Mouse (Mus musculus) small intestine, adult 2 months (tissue): ENCODE measurements around the gene March6. TPM values are rescaled to one million over a fixed set of nuclear protein-coding genes. Genes with fewer than 3 reads are reported as not detected.

Experiments used
- H3K27ac ChIP-seq: fragments of 200-500 bp; 2 replicates; pipeline ENCODE4 v1.5.1; 2012; ENCODE audit warnings: low read depth, low read length, control low read depth, inconsistent platforms; ENCODE audit not compliant: insufficient read depth
- H3K27me3 ChIP-seq: fragments of 200-500 bp; 2 replicates; pipeline ENCODE4 v1.6.1; 2012; ENCODE audit warnings: mild to moderate bottlenecking, moderate library complexity, low read length, inconsistent platforms; ENCODE audit not compliant: control insufficient read depth, insufficient read depth
- H3K36me3 ChIP-seq: fragments of 200-500 bp; 2 replicates; pipeline ENCODE4 v1.6.1; 2012; ENCODE audit warnings: mild to moderate bottlenecking, low read length, control low read depth, inconsistent platforms; ENCODE audit not compliant: control insufficient read depth, insufficient read depth
- H3K4me1 ChIP-seq: fragments of 200-500 bp; 2 replicates; pipeline ENCODE4 v1.6.1; 2012; ENCODE audit warnings: low read length, inconsistent platforms, mixed read lengths; ENCODE audit not compliant: control insufficient read depth, insufficient read depth, insufficient read length
- H3K4me3 ChIP-seq: fragments of 200-500 bp; 2 replicates; pipeline ENCODE4 v1.5.1; 2012; ENCODE audit warnings: low read depth, mild to moderate bottlenecking, control low read depth, inconsistent platforms, low read length, moderate library complexity
- CTCF ChIP-seq: fragments of 200-500 bp; IDR thresholded peaks from 2 replicates; pipeline ENCODE4 v1.5.1; 2012; ENCODE audit warnings: low read depth, mild to moderate bottlenecking, control low read depth, inconsistent platforms, low read length, moderate library complexity, mixed read lengths; ENCODE audit not compliant: insufficient replicate concordance, insufficient read length; ENCODE audit errors: extremely low read depth
- POLR2A ChIP-seq: fragments of 200-500 bp; IDR thresholded peaks from 2 replicates; pipeline ENCODE4 v1.6.1; 2012; ENCODE audit warnings: low read depth, mild to moderate bottlenecking, control low read depth, inconsistent platforms, low read length, moderate library complexity
- WGBS: fragments of 180-500 bp; shearing (Covaris S2); methylation state at CpG from one replicate; pipeline ENCODE4 v1.1.7; 2018; 5-methylcytosine and 5-hydroxymethylcytosine counted together
- polyA plus RNA-seq: library from polyadenylated mRNA; depleted of rRNA; stranded (reverse); fragments of >200 nt; gene quantifications from 2 replicates; pipeline ENCODE4 v1.2.3, GENCODE M21; 2012

March6 gene
- polyA plus RNA-seq, 1 experiment = 18.1 TPM

DNA sequence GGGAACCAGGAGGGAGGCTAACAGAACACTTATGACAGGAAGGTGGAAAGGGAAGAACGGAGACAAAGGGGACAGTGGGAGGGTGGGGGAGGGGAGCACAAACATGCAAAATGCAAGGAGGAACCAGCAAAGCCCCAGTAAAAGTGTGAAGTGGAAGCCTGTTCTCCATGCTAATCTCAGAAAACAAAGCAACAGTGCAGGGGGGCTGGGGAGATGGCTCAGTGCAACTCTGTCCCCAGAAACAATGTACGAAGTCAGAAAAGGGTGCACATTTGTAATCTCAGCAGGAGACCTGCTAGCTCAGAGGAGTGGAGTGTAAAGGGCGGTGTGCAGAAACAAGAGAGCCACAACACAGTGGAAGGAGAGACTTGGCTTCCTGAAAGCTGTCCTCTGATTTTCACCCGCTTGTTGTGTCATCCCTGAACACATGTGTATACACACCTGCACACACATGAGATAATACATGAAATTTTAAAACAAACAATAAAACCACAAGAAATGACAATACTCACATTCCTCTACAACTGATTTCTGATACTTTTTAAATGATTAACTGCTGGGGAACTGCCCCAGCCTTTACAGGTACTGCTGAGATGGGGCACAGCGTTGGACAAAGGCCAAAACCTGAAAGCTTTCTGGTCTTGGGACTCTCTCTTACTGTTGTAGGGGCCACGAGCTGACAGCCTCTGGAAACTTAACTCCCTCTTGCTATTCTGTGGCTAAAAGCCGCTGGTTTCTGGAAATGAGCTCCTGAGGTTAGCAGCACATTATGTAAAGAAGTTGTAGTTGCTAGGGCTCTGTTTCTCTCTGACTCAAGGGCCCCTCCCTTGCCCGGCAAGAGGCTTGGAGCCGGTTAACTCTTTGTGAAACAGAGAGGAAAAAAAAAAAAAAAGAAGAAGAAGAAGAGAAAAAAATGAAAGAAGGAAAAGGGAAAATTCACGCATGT lies 11.4 kb upstream of the March6 start:
- Histone ChIP-seq H3K4me3 (no peak overlapping the region), H3K27me3 (no peaks in the 10 kb centered on the region), H3K36me3 (no peaks in the 10 kb centered on the region), H3K27ac (peak overlapping the region; percentile 72), H3K4me1 (peaks cover 27% of the 10 kb centered on the region; the same call in 1 of the 2 replicates)
- WGBS = 14% methylated on average over 10 of the region's 10 CpGs
- TF ChIP-seq CTCF (no peak), POLR2A (no peak)

DNA sequence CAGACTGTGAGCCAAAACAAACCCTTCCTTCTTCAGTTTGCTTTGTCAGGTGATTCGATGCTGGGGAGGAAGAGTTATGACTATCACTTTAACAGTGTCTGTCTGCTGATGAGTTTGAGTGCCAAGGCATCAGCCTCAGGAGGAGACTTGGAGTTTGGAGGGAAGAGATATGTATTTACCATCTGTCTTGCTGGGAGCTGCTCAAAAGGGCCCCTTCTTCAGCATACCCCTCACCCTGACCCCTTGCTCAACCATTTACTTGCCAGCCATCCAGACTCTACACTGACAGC lies 9.6 kb upstream of the March6 start:
- Histone ChIP-seq H3K36me3 (no peaks in the 10 kb centered on the region), H3K27ac (no peak overlapping the region), H3K27me3 (no peaks in the 10 kb centered on the region), H3K4me1 (peaks cover 23% of the 10 kb centered on the region; the same call in 1 of the 2 replicates), H3K4me3 (no peak overlapping the region)
- WGBS = 22% methylated on average over 1 of the region's 1 CpGs
- TF ChIP-seq POLR2A (no peak), CTCF (no peak)

DNA sequence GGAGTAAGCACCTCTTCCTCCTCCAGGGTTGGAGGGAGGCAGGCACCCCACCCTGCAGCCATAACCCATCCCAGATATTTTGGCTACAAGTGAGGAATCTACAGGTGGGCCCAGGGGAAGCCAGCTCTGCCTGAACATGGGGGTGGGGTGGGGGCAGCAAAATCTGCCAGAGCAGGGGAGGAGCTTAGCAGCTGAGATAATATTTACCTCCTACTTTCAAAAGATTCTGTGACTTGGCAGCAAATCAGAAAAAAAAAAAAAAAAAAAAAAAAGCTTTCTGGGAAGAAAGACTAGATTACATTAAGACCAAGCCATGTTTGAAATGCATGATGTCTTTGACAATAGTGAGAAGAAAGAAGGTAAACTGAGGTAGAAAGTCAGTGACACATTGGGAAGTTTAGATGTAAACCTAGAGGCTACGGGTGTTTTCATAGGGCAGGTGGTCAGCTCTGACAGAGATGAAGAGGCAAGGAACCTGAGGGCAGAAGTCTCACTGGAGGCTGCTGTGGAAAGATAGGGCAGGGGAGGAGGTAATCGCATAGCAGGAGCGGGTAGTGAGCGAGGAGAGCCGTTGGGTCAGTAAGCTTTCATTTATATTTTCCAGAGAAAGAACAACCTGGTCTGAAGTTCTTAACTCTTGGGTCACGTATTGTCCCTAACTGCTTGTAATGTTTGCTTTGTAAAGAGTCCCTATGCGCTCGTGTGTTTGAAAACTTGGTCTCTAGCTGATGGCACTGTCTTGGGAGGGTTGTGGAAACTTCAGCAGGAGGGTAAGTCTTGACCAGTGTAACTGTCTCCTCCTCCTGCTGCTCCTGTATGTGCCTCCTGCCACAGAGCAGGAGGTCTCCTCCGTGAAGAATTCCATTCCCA lies 9.0 kb upstream of the March6 start:
- WGBS = 41% methylated on average over 9 of the region's 9 CpGs
- Histone ChIP-seq H3K4me3 (no peak overlapping the region), H3K27ac (no peak overlapping the region), H3K4me1 (peaks cover 21% of the 10 kb centered on the region; the same call in 1 of the 2 replicates), H3K27me3 (no peaks in the 10 kb centered on the region), H3K36me3 (no peaks in the 10 kb centered on the region)
- TF ChIP-seq CTCF (no peak), POLR2A (no peak)

DNA sequence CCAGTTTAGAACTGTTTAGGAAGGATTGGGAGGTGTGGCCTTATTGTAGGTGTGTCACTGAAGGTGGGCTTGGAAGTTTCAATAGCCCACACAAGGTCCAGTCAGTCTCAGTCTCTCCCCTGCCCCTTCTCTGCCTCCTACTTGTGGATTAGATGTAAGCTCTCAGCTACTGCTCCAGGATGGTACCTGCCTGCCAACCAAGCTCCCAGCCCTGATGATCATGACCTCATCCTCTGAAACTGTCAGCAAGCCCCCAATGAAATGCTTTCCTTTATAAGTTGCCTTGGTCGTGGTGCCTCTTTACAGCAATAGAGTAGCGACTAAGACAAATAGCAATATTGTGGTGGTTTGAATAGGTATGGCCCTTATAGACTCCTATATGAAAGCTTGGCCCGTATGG lies 7.5 kb upstream of the March6 start:
- H3K4me1 ChIP-seq = peaks cover 14% of the 10 kb centered on the region; the same call in 1 of the 2 replicates
- 92% methylated on average over 3 of the region's 3 CpGs for WGBS
- no peak for TF ChIP-seq POLR2A
- TF ChIP-seq CTCF = no peak
- H3K27ac ChIP-seq = no peak overlapping the region
- no peak overlapping the region for H3K4me3 ChIP-seq
- H3K27me3 ChIP-seq = no peaks in the 10 kb centered on the region
- H3K36me3 ChIP-seq = no peaks in the 10 kb centered on the region

DNA sequence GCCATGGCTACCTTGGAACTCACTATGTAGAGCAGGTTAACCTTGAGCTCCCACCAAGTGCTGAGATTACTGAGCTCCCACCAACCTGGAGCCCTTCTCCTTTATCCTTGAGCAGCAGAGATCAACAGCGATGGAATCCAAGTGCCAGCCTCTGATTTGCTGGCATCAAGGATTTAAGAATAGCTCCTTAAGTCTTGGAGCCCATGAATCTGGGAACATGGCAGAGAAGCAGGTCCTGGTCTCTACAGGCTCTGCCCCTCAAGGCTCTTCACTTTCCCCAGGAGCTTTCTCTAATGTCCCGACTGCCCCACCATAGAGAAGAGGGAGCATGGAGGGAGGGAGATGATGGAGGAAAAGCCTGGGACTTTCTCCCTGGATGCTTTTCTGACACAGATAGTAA lies 6.9 kb upstream of the March6 start:
- WGBS = 99% methylated on average over 2 of the region's 2 CpGs

DNA sequence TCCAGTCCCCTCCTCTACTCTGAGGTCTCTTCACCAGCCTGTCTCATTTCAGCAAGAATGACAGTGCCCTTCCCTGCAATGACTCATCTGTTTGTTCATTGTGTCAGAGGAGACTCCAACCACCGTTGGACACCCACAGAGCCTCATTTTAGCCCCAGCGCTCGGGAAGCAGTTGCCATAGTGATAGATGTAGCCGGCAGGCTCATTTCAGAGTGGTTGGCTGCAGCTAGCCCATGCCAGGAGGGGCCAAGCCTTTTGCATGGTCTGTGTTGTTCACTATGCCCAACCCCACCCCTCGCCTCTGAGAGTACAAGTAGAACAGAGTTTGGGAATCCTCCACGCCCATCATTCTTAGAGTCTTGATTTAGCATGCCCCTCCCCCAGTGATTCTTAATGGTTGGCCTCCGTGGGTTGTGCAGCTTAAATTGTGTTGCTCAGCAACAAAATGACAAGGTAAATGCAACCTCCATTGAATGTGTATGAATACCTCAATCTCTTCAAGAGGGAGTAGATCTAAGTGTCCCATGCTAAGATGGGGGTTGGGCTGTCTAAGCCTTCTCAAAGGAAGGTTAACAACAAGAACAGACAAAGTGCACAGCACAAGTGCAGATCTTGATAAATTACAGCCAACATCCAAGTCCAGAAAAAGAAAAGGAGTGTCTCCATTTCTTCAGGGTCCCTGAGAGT lies 5.3 kb upstream of the March6 start:
- H3K4me1 ChIP-seq = peaks cover 8% of the 10 kb centered on the region; the same call in 1 of the 2 replicates
- WGBS = 26% methylated on average over 7 of the region's 7 CpGs
- TF ChIP-seq POLR2A (no peak), CTCF (no peak)

More for the DNA sequence above, 6.9 kb upstream of the March6 start:
- Histone ChIP-seq H3K27me3 (no peaks in the 10 kb centered on the region), H3K36me3 (no peaks in the 10 kb centered on the region), H3K4me1 (peaks cover 11% of the 10 kb centered on the region; the same call in 1 of the 2 replicates), H3K4me3 (no peak overlapping the region), H3K27ac (no peak overlapping the region)
- TF ChIP-seq CTCF (no peak), POLR2A (no peak)

More for the DNA sequence above, 5.3 kb upstream of the March6 start:
- Histone ChIP-seq H3K27ac (no peak overlapping the region), H3K36me3 (no peaks in the 10 kb centered on the region), H3K4me3 (no peak overlapping the region), H3K27me3 (no peaks in the 10 kb centered on the region)
